Comparison of ENCODE assay signal across 9 mouse cellular contexts in the genomic region with DNA sequence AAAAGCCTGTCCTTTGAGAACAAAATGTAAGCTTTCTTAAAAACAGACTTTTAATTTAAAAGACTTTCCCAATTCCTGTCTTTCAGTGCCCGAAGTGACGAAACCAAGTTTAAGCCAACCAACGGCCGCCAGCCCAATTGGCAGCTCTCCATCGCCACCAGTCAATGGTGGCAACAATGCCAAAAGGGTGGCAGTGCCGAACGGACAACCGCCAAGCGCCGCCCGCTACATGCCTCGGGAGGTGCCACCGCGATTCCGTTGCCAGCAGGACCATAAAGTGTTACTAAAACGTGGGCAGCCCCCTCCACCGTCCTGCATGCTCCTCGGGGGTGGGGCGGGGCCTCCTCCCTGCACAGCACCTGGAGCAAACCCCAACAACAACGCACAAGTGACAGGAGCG.
DNase-seq lines count a peak whose midpoint lies in the region; ATAC-seq and TF ChIP-seq lines count a peak whose summit lies in the region.
"Had no signal": no experiment of that assay in that cellular context is flagged by ENCODE, and none has a peak within 500 bp of the region (broad histone marks: within the 10 kb centered on the region; RNA-seq: fewer than 3 reads in every experiment).

No protein-coding gene starts in this region.

- H3K9me3 ChIP-seq in hindbrain, embryonic 12.5 days (replicated peaks), result no peaks in the 10 kb centered on the region
- H3K9me3 ChIP-seq: megakaryocyte, embryonic 14.5 days had no signal

- H3K27ac ChIP-seq in liver, adult 2 months (replicated peaks; ENCODE audit: insufficient read depth, low read depth, low read length), result no peak overlapping the region
- H3K27ac ChIP-seq in hindbrain, embryonic 12.5 days, result no peak overlapping the region

- WGBS in liver, adult 2 months, result 37% methylated on average over 21 of the region's 21 CpGs
- WGBS in hindbrain, embryonic 12.5 days, result 91% methylated on average over 21 of the region's 21 CpGs

- 0 out of 2 replicates have a peak, but pooled peaks cover 4% of the 10 kb centered on the region for H3K79me2 ChIP-seq in liver, adult 2 months (ENCODE audit: control insufficient read depth, insufficient read depth, low read length)

- no peak for TF ChIP-seq CTCF in liver, adult 2 months (IDR thresholded peaks at IDR 0.05; ENCODE audit: low read depth, low read length)

- no peak overlapping the region for H3K4me3 ChIP-seq in liver, adult 2 months (ENCODE audit: insufficient read depth, low read depth, low read length)
- H3K4me3 ChIP-seq in hindbrain, embryonic 12.5 days, result no peak overlapping the region
- H3K4me3 ChIP-seq: megakaryocyte, embryonic 14.5 days had no signal

- peaks cover 2% of the 10 kb centered on the region; the same call in 1 of the 2 replicates for H3K4me1 ChIP-seq in liver, adult 2 months (ENCODE audit: control insufficient read depth, insufficient read depth, low read length)
- H3K4me1 ChIP-seq in hindbrain, embryonic 12.5 days, result no peaks in the 10 kb centered on the region

- H3K27me3 ChIP-seq in liver, adult 2 months (ENCODE audit: control insufficient read depth, insufficient read depth, low read length), result no peaks in the 10 kb centered on the region
- no peaks in the 10 kb centered on the region for H3K27me3 ChIP-seq in hindbrain, embryonic 12.5 days
- H3K27me3 ChIP-seq: megakaryocyte, embryonic 14.5 days had no signal

- DNase-seq in adrenal gland, adult 2 months, result peak; percentile 59
- no peak for DNase-seq in adrenal gland, postnatal 4 days (ENCODE audit: low spot score in 2 of 2)
- peak; percentile 79 for DNase-seq in liver, adult 2 months (ENCODE audit: extremely low read depth, low read depth, low spot score)
- DNase-seq in liver, result no peak
- DNase-seq in gastrocnemius, postnatal 14 days, result peak; percentile 32
- DNase-seq in right cerebral cortex, adult 18-20 months, result peak; percentile 40
- DNase-seq in urinary bladder, postnatal 10 days (ENCODE audit: low spot score), result no peak

- H3K9ac ChIP-seq in liver, adult 2 months (ENCODE audit: low read depth, low read length), result no peak overlapping the region
- H3K9ac ChIP-seq in hindbrain, embryonic 12.5 days, result no peak overlapping the region

- peaks cover 25% of the 10 kb centered on the region for H3K36me3 ChIP-seq in liver, adult 2 months (ENCODE audit: control insufficient read depth, insufficient read depth, low read length)
- H3K36me3 ChIP-seq in hindbrain, embryonic 12.5 days, result peaks cover 45% of the 10 kb centered on the region

- no peak for ATAC-seq in hindbrain, embryonic 12.5 days (ENCODE audit: low FRiP score)

- intact Hi-C loops in gastrocnemius, postnatal 14 days (cut with DNase I; ENCODE audit: low total_unique reads), result loop anchor here (10.0 kb wide), 1 partner anchor 71 kb away; no protein-coding TSS in a partner anchor

- H3K4me2 ChIP-seq in hindbrain, embryonic 12.5 days (replicated peaks), result no peak overlapping the region

- TF ChIP-seq POLR2A in liver, adult 2 months (IDR thresholded peaks at IDR 0.05; ENCODE audit: extremely low read depth, insufficient read depth, low read length), result no peak

Comparison
In these comparisons a context has a peak if more than half of its experiments do, and no peak if none do; other contexts are left out.
1. DNase-seq: peak in adrenal gland, adult 2 months (single experiment), liver, adult 2 months (single experiment), gastrocnemius, postnatal 14 days (single experiment) and right cerebral cortex, adult 18-20 months (single experiment); none in adrenal gland, postnatal 4 days (0 of 2), liver (single experiment) and urinary bladder, postnatal 10 days (single experiment).